23 mouse cellular contexts compared by ENCODE assay signal in the genomic region with DNA sequence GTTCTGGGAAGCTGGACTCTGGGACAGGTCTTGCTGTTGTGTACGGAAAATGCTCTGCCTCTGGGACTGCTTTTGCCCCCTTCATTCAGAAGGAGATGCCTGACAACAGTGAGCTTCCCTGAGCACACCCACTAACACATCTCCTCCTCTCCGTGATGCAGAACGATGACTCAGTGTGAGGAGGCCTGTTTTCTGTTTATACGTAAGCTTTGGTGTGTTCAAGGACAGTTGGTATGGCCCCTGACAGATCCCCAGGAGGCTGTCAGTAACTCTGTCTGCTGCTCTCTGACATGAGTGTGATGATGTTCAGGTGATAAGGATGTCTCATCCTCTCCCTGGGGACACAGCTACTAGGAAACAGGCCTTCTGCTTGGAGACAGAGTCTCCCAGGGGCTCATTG.
A peak's percentile ranks its signal among the peaks of the same experiment; 100 is the strongest.
DNase-seq lines count a peak whose midpoint lies in the region; ATAC-seq and TF ChIP-seq lines count a peak whose summit lies in the region.
"Had no signal": no experiment of that assay in that cellular context is flagged by ENCODE, and none has a peak within 500 bp of the region (broad histone marks: within the 10 kb centered on the region; RNA-seq: fewer than 3 reads in every experiment).

No protein-coding gene starts in this region.

- dilution Hi-C loops in CH12.LX (cut with MboI; ENCODE audit: extremely low pct_ligation_motif_present, extremely low pct_unique_long_range_greater_than_20kb, low sequenced_read_pairs): no loop called here

- H3K36me3 ChIP-seq in embryonic facial prominence, embryonic 14.5 days (ENCODE audit: control insufficient read depth, insufficient read depth, low read length): no peaks in the 10 kb centered on the region
- no peaks in the 10 kb centered on the region for H3K36me3 ChIP-seq in embryonic facial prominence, embryonic 10.5 days (replicated peaks)
- H3K36me3 ChIP-seq in CH12.LX (replicated peaks in 1 of 2; ENCODE audit: control insufficient read depth in 1 of 2, insufficient read depth in 1 of 2, low read length in 1 of 2): no peaks in the 10 kb centered on the region
- H3K36me3 ChIP-seq in liver, embryonic 11.5 days (ENCODE audit: control insufficient read depth, insufficient read depth, low read length): no peaks in the 10 kb centered on the region
- H3K36me3 ChIP-seq: forebrain, embryonic 10.5 days; heart, embryonic 13.5 days; intestine, embryonic 15.5 days; limb, embryonic 13.5 days had no signal

- no peak for DNase-seq in embryonic facial prominence, embryonic 14.5 days (ENCODE audit: low spot score)
- no peak for DNase-seq in embryonic facial prominence, embryonic 10.5 days (ENCODE audit: low spot score)
- DNase-seq in layer of hippocampus, adult 2 months (ENCODE audit: low spot score in 2 of 2): peak in 1 of 2 experiments; percentile 57
- DNase-seq in layer of hippocampus, adult 8-10 months (ENCODE audit: low spot score in 2 of 2): no peak
- peak; percentile 28 for DNase-seq in CH12.LX (ENCODE audit: extremely low read depth)
- peak; percentile 46 for DNase-seq in adrenal gland, postnatal 14 days
- DNase-seq in urinary bladder, postnatal 10 days (ENCODE audit: low spot score): no peak
- no peak for DNase-seq in liver, embryonic 11.5 days (ENCODE audit: low spot score)
- DNase-seq: cerebellum, adult 9-11 months; embryo, embryonic 11 days; forebrain, postnatal 0 days; heart, adult 11 months; heart, postnatal 4 days; kidney, adult 9 months; kidney, postnatal 4 days; right cerebral cortex, postnatal 4 days had no signal

- peaks cover 4% of the 10 kb centered on the region for H3K4me1 ChIP-seq in embryonic facial prominence, embryonic 14.5 days (ENCODE audit: control insufficient read depth, insufficient read depth, low read length)
- peaks cover 19% of the 10 kb centered on the region for H3K4me1 ChIP-seq in embryonic facial prominence, embryonic 10.5 days
- peaks cover 0 to 37% of the 10 kb centered on the region in 2 experiments; a peak in 2 of 4 replicates for H3K4me1 ChIP-seq in CH12.LX (ENCODE audit: control insufficient read depth in 1 of 2, insufficient read depth in 2 of 2)
- H3K4me1 ChIP-seq in liver, embryonic 11.5 days (replicated peaks; ENCODE audit: control insufficient read depth, insufficient read depth, low read length): no peaks in the 10 kb centered on the region

- WGBS in embryonic facial prominence, embryonic 14.5 days: 65% methylated on average over 4 of the region's 4 CpGs
- 80% methylated on average over 4 of the region's 4 CpGs for whole genome bisulfite sequencing in embryonic facial prominence, embryonic 10.5 days
- WGBS in liver, embryonic 11.5 days: 63% methylated on average over 4 of the region's 4 CpGs

- in situ Hi-C loops in CH12.LX (cut with MboI; ENCODE audit: low pct_ligation_motif_present, low pct_unique_long_range_greater_than_20kb, low sequenced_read_pairs): no loop called here

- no peaks in the 10 kb centered on the region for H3K9me3 ChIP-seq in embryonic facial prominence, embryonic 14.5 days (ENCODE audit: control insufficient read depth, low read length)
- no peaks in the 10 kb centered on the region for H3K9me3 ChIP-seq in embryonic facial prominence, embryonic 10.5 days
- H3K9me3 ChIP-seq in CH12.LX (replicated peaks; ENCODE audit: low read length): no peaks in the 10 kb centered on the region
- no peaks in the 10 kb centered on the region for H3K9me3 ChIP-seq in liver, embryonic 11.5 days (ENCODE audit: control insufficient read depth, low read length)
- H3K9me3 ChIP-seq: forebrain, embryonic 10.5 days; heart, embryonic 13.5 days; intestine, embryonic 15.5 days; limb, embryonic 13.5 days had no signal

- TF ChIP-seq CTCF in layer of hippocampus, adult 2 months (conservative IDR thresholded peaks at IDR 0.05): no peak
- no peak for TF ChIP-seq CTCF in CH12.LX (conservative IDR thresholded peaks at IDR 0.05 in 1 of 2, IDR thresholded peaks at IDR 0.05 in 1 of 2; ENCODE audit: low read depth in 2 of 2, low read length in 2 of 2)

- no peak overlapping the region for H3K4me2 ChIP-seq in embryonic facial prominence, embryonic 14.5 days (ENCODE audit: low read depth, low read length)
- no peak overlapping the region for H3K4me2 ChIP-seq in CH12.LX (ENCODE audit: insufficient read depth, low read depth, poor library complexity, severe bottlenecking)
- no peak overlapping the region for H3K4me2 ChIP-seq in liver, embryonic 11.5 days
- H3K4me2 ChIP-seq: heart, embryonic 13.5 days; intestine, embryonic 15.5 days; limb, embryonic 13.5 days; midbrain, embryonic 11.5 days had no signal

- H3K79me2 ChIP-seq in CH12.LX (replicated peaks; ENCODE audit: control insufficient read depth, extremely low read depth, insufficient read depth, poor library complexity, severe bottlenecking): no peaks in the 10 kb centered on the region

- no peak overlapping the region for H3K27ac ChIP-seq in embryonic facial prominence, embryonic 14.5 days (replicated peaks; ENCODE audit: low read depth, low read length)
- no peak overlapping the region for H3K27ac ChIP-seq in embryonic facial prominence, embryonic 10.5 days (replicated peaks)
- H3K27ac ChIP-seq in layer of hippocampus, adult 2 months: peak overlapping the region; percentile 81
- H3K27ac ChIP-seq in CH12.LX (ENCODE audit: insufficient read depth, low read depth): no peak overlapping the region
- no peak overlapping the region for H3K27ac ChIP-seq in liver, embryonic 11.5 days (ENCODE audit: low read depth, low read length)
- H3K27ac ChIP-seq: forebrain, embryonic 10.5 days; heart, embryonic 13.5 days; intestine, embryonic 15.5 days; limb, embryonic 13.5 days; liver, embryonic 14.5 days; stomach, postnatal 0 days had no signal

- no peak for TF ChIP-seq RAD21 in CH12.LX (IDR thresholded peaks at IDR 0.05; ENCODE audit: low read depth, low read length)

- no peak for TF ChIP-seq EP300 in CH12.LX (IDR thresholded peaks at IDR 0.05; ENCODE audit: low read length)

- H3K4me3 ChIP-seq in embryonic facial prominence, embryonic 14.5 days (ENCODE audit: low read depth, low read length): no peak overlapping the region
- H3K4me3 ChIP-seq in embryonic facial prominence, embryonic 10.5 days: no peak overlapping the region
- no peak overlapping the region for H3K4me3 ChIP-seq in layer of hippocampus, adult 2 months
- peak overlapping the region in 1 of 3 experiments; percentile 13 for H3K4me3 ChIP-seq in CH12.LX (replicated peaks in 1 of 3; ENCODE audit: low read depth in 2 of 3, low read length in 2 of 3, poor library complexity in 1 of 3)
- no peak overlapping the region for H3K4me3 ChIP-seq in liver, embryonic 11.5 days (ENCODE audit: low read depth, low read length)
- H3K4me3 ChIP-seq: forebrain, embryonic 10.5 days; heart, embryonic 13.5 days; intestine, embryonic 15.5 days; limb, embryonic 13.5 days had no signal

- no peak for TF ChIP-seq POLR2A in CH12.LX (IDR thresholded peaks at IDR 0.05; ENCODE audit: low read depth, low read length)

- peak; percentile 13; the same call in 1 of the 2 replicates for ATAC-seq in embryonic facial prominence, embryonic 14.5 days (ENCODE audit: low read depth)
- ATAC-seq in liver, embryonic 11.5 days (replicated peaks; ENCODE audit: low FRiP score): no peak
- ATAC-seq: intestine, embryonic 15.5 days had no signal

- no peaks in the 10 kb centered on the region for H3K27me3 ChIP-seq in embryonic facial prominence, embryonic 14.5 days (replicated peaks; ENCODE audit: control insufficient read depth, insufficient read depth, low read length)
- H3K27me3 ChIP-seq in embryonic facial prominence, embryonic 10.5 days (replicated peaks; ENCODE audit: low read depth, poor library complexity, severe bottlenecking): no peaks in the 10 kb centered on the region
- H3K27me3 ChIP-seq in CH12.LX (replicated peaks): no peaks in the 10 kb centered on the region
- H3K27me3 ChIP-seq in liver, embryonic 11.5 days (replicated peaks; ENCODE audit: control insufficient read depth, insufficient read depth, low read length): no peaks in the 10 kb centered on the region
- H3K27me3 ChIP-seq: heart, embryonic 13.5 days; intestine, embryonic 15.5 days; limb, embryonic 13.5 days had no signal

- H3K9ac ChIP-seq in embryonic facial prominence, embryonic 14.5 days (ENCODE audit: low read depth, low read length): no peak overlapping the region
- H3K9ac ChIP-seq in CH12.LX (ENCODE audit: insufficient read depth, low read depth): no peak overlapping the region
- no peak overlapping the region for H3K9ac ChIP-seq in liver, embryonic 11.5 days (ENCODE audit: low read depth, low read length)
- H3K9ac ChIP-seq: forebrain, postnatal 0 days; heart, embryonic 13.5 days; intestine, embryonic 15.5 days; limb, embryonic 13.5 days; liver, embryonic 14.5 days had no signal

TF ChIP-seq in CH12.LX, 34 proteins besides CTCF, POLR2A, EP300 and RAD21:
- TF ChIP-seq IRF4 (IDR thresholded peaks at IDR 0.05; ENCODE audit: low read depth, low read length) (no peak), POLR2AphosphoS2 (IDR thresholded peaks at IDR 0.05; ENCODE audit: low read depth, low read length) (no peak), USF1 (IDR thresholded peaks at IDR 0.05; ENCODE audit: low read depth, low read length) (no peak), ETS1 (conservative IDR thresholded peaks at IDR 0.05; ENCODE audit: low read depth, low read length) (no peak), KAT2A (IDR thresholded peaks at IDR 0.05; ENCODE audit: insufficient replicate concordance, low read length) (no peak), SMC3 (IDR thresholded peaks at IDR 0.05; ENCODE audit: low read depth, low read length) (no peak), ZC3H11A (IDR thresholded peaks at IDR 0.05; ENCODE audit: low read depth, low read length) (no peak), ZKSCAN1 (IDR thresholded peaks at IDR 0.05; ENCODE audit: borderline replicate concordance, low read depth, low read length) (no peak), MYC (IDR thresholded peaks at IDR 0.05; ENCODE audit: low read depth, low read length) (no peak), GABPA (IDR thresholded peaks at IDR 0.05; ENCODE audit: insufficient replicate concordance, low read depth, low read length) (no peak), MAX (IDR thresholded peaks at IDR 0.05; ENCODE audit: low read length) (no peak), SIN3A (IDR thresholded peaks at IDR 0.05; ENCODE audit: low read length) (no peak), ZNF384 (IDR thresholded peaks at IDR 0.05; ENCODE audit: low read depth, low read length) (no peak)
TF ChIP-seq in CH12.LX: peak in this region for 0.

Comparison
In these comparisons a context has a peak if more than half of its experiments do, and no peak if none do; other contexts are left out.
1. DNase-seq: peak in CH12.LX (single experiment) and adrenal gland, postnatal 14 days (single experiment); none in embryonic facial prominence, embryonic 14.5 days (single experiment), embryonic facial prominence, embryonic 10.5 days (single experiment), layer of hippocampus, adult 8-10 months (0 of 2), urinary bladder, postnatal 10 days (single experiment) and liver, embryonic 11.5 days (single experiment).